Mouse (Mus musculus): ENCODE measurements around the gene Zfp82.

- TF ChIP-seq POLR2A (IDR thresholded peaks at IDR 0.05; ENCODE audit: borderline replicate concordance, insufficient read depth, low read length) = no peak
- no peak for TF ChIP-seq CTCF (IDR thresholded peaks at IDR 0.05; ENCODE audit: borderline replicate concordance, insufficient read depth, low read depth, low read length)
These were observed 21.3 kb upstream of the Zfp82 start for GRCm38 (mm10) chr7:30093918-30094415.

All from cerebellum, adult 2 months (tissue).